Mouse (Mus musculus) forebrain, embryonic 15.5 days (tissue): ENCODE data around the gene Hs3st3b1. TPM values are rescaled to one million over a fixed set of nuclear protein-coding genes. Genes with fewer than 3 reads are reported as not detected.

Source experiments
- ATAC-seq: fragments of 200-750 bp; cut with Nextera tagmentation; replicated peaks from 2 replicates; pipeline ENCODE4 v1.8.0; 2017; ENCODE audit warnings: mild to moderate bottlenecking, moderate TSS enrichment, moderate library complexity
- H3K27ac ChIP-seq: fragments of 300-500 bp; sonication (generic); replicated peaks from 2 replicates; pipeline ENCODE4 v1.5.1; 2015; ENCODE audit warnings: mild to moderate bottlenecking, inconsistent platforms
- H3K27me3 ChIP-seq: fragments of 300-500 bp; sonication (generic); 2 replicates; pipeline ENCODE4 v1.6.1; 2015; ENCODE audit warnings: inconsistent platforms
- H3K36me3 ChIP-seq: fragments of 300-500 bp; sonication (generic); 2 replicates; pipeline ENCODE4 v1.6.1; 2015; ENCODE audit warnings: mild to moderate bottlenecking, inconsistent platforms
- H3K4me1 ChIP-seq: fragments of 300-500 bp; sonication (generic); 2 replicates; pipeline ENCODE4 v1.6.1; 2015; ENCODE audit warnings: inconsistent platforms
- H3K4me2 ChIP-seq: fragments of 300-500 bp; sonication (generic); replicated peaks from 2 replicates; pipeline ENCODE4 v1.6.1; 2015; ENCODE audit warnings: mild to moderate bottlenecking, inconsistent platforms
- H3K4me3 ChIP-seq: fragments of 300-500 bp; sonication (generic); 2 replicates; pipeline ENCODE4 v1.5.1; 2015; ENCODE audit warnings: mild to moderate bottlenecking, inconsistent platforms
- H3K9ac ChIP-seq: fragments of 300-500 bp; sonication (generic); replicated peaks from 2 replicates; pipeline ENCODE4 v1.6.1; 2015; ENCODE audit warnings: mild to moderate bottlenecking, inconsistent platforms
- H3K9me3 ChIP-seq: fragments of 300-500 bp; sonication (generic); 2 replicates; pipeline ENCODE4 v1.6.1; 2016; ENCODE audit warnings: inconsistent platforms
- WGBS: fragments of 180-500 bp; shearing (Covaris S2); methylation state at CpG from one replicate; pipeline ENCODE4 v1.1.7; 2015; ENCODE audit warnings: mixed read lengths; 5-methylcytosine and 5-hydroxymethylcytosine counted together
- polyA plus RNA-seq: library from polyadenylated mRNA; unstranded; fragments of >200 nt; fragmentation: Nextera tagmentation; extraction: Ambion mirVana; gene quantifications from 2 replicates; pipeline ENCODE4 v1.2.1, GENCODE M21; 2015

Gene Hs3st3b1
- polyA plus RNA-seq, 1 experiment from 2014 or later = 4.3 TPM

DNA sequence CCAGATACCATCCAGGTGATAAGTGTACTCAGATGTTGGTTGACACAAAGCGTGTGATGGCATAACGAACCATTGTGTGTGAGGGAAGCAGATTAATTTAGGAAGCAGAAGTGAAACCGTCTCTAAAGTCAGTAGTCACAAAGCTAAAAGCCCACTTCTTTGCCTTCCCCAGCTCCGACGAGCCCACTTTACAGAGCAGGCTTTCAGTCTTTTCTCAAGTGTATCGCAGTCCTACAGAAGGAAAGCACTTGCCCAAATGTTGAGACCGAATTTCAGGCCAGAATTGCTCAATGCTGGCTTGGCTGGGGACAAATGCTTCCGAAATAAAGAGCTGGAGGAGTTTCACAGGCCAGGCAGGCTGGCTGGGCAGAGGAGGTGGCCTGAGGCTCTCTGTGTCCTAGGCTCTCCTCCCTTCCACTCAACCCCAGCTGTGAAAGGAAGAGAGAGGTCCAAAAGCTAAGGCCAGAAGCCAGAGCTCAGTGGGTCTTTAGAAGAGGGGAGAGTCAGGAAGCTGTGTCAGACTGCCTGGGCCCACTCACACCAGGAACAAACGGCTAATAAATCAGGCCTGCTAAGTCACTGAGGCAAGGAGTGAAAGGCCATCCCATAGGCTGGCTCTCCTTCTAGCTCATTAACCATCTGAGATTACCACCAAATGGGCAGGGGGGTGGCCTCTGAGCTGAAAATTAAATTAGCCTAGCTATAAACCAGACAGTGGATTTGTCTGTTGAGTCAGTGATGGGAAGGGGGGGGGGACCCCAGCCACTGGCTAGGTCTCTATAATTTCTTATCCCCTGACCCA lies 15.3 kb downstream of the Hs3st3b1 start:
- Histone ChIP-seq H3K4me2 (no peak overlapping the region), H3K27ac (no peak overlapping the region), H3K36me3 (no peaks in the 10 kb centered on the region), H3K9ac (no peak overlapping the region), H3K4me3 (no peak overlapping the region), H3K27me3 (0 out of 2 replicates have a peak, but pooled peaks cover 2% of the 10 kb centered on the region), H3K9me3 (no peaks in the 10 kb centered on the region), H3K4me1 (no peaks in the 10 kb centered on the region)
- no peak for ATAC-seq
- WGBS = 70% methylated on average over 9 of the region's 9 CpGs

DNA sequence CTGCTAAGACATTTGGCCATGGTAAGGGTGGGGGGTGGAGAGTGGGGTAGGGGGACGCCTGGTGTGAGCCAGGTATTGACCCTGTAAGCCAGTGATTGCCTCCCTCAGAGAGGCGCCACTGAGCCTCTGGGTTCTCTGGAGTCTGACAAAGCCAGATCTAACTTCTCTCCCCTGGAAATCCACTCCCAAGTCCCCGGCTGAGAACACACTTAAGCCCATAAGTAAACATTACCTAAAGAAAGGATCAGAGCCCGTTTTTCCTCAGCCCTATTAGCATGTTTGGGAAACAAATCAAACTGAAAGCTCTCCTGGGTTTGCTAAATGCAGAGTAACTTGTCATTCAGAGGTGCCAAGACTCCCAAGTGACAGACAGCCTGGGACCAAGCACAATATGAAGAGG lies 17.3 kb downstream of the Hs3st3b1 start:
- Histone ChIP-seq H3K27ac (no peak overlapping the region), H3K4me2 (no peak overlapping the region), H3K27me3 (no peaks in the 10 kb centered on the region), H3K4me1 (no peaks in the 10 kb centered on the region), H3K36me3 (no peaks in the 10 kb centered on the region), H3K9me3 (no peaks in the 10 kb centered on the region), H3K4me3 (no peak overlapping the region), H3K9ac (no peak overlapping the region)
- no peak for ATAC-seq
- WGBS = 25% methylated on average over 4 of the region's 4 CpGs

DNA sequence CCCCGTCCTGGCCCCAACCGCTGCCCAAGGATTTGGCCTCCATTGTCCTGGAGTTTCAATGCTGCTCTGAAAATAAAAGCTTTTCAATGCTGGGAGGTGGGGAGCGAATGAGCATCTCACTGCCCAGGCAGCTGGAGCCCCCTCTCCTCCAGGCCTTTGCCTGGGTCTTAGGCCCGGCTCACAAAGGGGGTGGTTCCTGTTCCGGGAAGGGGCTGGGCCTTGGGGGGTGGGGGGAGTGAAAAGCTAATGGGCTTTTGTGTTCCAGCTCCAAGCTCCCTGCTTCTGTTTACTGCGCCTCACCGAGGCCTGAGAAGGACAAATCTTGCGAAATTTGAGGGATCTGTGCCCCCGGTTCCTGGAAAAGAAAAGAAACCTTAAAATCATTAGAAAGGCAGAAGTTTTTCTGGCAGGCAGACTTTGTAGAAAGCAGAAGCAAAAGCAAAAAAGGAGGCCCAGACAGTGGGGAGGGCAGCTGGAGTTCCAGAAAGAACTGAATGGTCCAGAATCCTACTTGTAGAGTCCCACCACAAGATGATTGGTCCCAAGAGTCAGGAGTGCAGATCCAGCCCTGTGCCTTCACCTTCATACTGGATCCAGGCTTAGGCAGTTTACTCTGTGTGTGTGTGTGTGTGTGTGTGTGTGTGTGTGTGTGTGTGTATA lies 23.5 kb downstream of the Hs3st3b1 start:
- Histone ChIP-seq H3K4me2 (no peak overlapping the region), H3K27me3 (no peaks in the 10 kb centered on the region), H3K9ac (no peak overlapping the region), H3K36me3 (no peaks in the 10 kb centered on the region), H3K27ac (no peak overlapping the region), H3K4me1 (0 out of 2 replicates have a peak, but pooled peaks cover 2% of the 10 kb centered on the region), H3K4me3 (no peak overlapping the region), H3K9me3 (no peaks in the 10 kb centered on the region)
- 3% methylated on average over 9 of the region's 9 CpGs for WGBS
- peak; percentile 68 for ATAC-seq

GRCm38 (mm10) chr11:63897856-63898508 lies 24.1 kb downstream of the Hs3st3b1 start:
- Histone ChIP-seq H3K4me1 (0 out of 2 replicates have a peak, but pooled peaks cover 2% of the 10 kb centered on the region), H3K27me3 (no peaks in the 10 kb centered on the region), H3K9me3 (no peaks in the 10 kb centered on the region), H3K36me3 (no peaks in the 10 kb centered on the region), H3K27ac (no peak overlapping the region), H3K4me3 (no peak overlapping the region), H3K4me2 (no peak overlapping the region), H3K9ac (no peak overlapping the region)
- 26% methylated on average over 13 of the region's 13 CpGs for WGBS
- ATAC-seq = no peak

- H3K27ac ChIP-seq = no peak overlapping the region
- no peak overlapping the region for H3K9ac ChIP-seq
- 0 out of 2 replicates have a peak, but pooled peaks cover 2% of the 10 kb centered on the region for H3K4me1 ChIP-seq
- WGBS = 83% methylated on average over 2 of the region's 2 CpGs
- H3K27me3 ChIP-seq = no peaks in the 10 kb centered on the region
- H3K9me3 ChIP-seq = no peaks in the 10 kb centered on the region
- no peak overlapping the region for H3K4me2 ChIP-seq
- ATAC-seq = no peak
- H3K36me3 ChIP-seq = no peaks in the 10 kb centered on the region
- no peak overlapping the region for H3K4me3 ChIP-seq
Measured at GRCm38 (mm10) chr11:63897011-63897410, 25.1 kb downstream of the Hs3st3b1 start.

DNA sequence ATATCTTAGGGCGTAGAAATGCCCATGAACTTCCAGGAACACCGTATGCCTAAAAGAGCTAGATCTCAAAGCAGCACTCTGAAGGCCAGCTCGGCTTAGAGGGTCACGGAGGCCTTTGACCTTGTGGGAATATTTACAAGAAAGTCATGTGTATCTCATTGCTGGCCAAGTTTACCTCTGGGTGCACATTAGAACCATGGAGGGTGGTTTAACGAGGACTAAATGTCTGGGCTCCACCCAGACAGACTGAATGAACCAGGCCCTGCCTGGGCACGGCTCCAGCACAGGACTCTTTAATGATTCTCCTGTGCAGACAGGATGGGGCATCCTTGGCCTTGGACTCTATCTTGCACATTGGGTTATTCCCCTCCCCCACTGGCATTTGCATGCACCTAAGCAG lies 27.9 kb downstream of the Hs3st3b1 start:
- Histone ChIP-seq H3K4me1 (0 out of 2 replicates have a peak, but pooled peaks cover 2% of the 10 kb centered on the region), H3K4me2 (no peak overlapping the region), H3K9me3 (no peaks in the 10 kb centered on the region), H3K9ac (no peak overlapping the region), H3K27me3 (no peaks in the 10 kb centered on the region), H3K4me3 (no peak overlapping the region), H3K36me3 (no peaks in the 10 kb centered on the region), H3K27ac (no peak overlapping the region)
- WGBS = 66% methylated on average over 6 of the region's 6 CpGs
- no peak for ATAC-seq

DNA sequence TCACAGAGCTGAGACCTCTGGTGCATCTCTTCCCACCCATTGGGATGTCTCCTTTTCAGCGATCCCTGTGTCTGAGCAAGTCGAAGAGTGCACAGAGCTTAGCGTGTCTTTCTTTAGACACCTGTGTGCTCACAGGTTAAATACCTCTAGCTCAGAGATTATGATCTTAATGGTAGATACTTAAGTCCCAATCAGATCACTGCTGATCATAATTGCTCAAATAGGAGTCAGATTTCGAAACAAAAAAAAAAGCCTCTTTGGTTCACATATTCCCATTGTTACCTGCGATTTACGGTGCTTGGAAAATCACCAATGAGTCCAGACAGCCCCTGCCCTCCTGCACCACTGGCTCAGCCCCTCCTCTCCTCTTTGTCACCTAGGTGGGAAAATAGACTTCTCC lies 28.5 kb downstream of the Hs3st3b1 start:
- 42% methylated on average over 6 of the region's 6 CpGs for WGBS
- Histone ChIP-seq H3K4me3 (no peak overlapping the region), H3K9ac (no peak overlapping the region), H3K27me3 (peaks cover 2% of the 10 kb centered on the region; the same call in 1 of the 2 replicates), H3K36me3 (no peaks in the 10 kb centered on the region), H3K9me3 (no peaks in the 10 kb centered on the region), H3K27ac (no peak overlapping the region), H3K4me2 (no peak overlapping the region), H3K4me1 (no peaks in the 10 kb centered on the region)
- no peak for ATAC-seq

DNA sequence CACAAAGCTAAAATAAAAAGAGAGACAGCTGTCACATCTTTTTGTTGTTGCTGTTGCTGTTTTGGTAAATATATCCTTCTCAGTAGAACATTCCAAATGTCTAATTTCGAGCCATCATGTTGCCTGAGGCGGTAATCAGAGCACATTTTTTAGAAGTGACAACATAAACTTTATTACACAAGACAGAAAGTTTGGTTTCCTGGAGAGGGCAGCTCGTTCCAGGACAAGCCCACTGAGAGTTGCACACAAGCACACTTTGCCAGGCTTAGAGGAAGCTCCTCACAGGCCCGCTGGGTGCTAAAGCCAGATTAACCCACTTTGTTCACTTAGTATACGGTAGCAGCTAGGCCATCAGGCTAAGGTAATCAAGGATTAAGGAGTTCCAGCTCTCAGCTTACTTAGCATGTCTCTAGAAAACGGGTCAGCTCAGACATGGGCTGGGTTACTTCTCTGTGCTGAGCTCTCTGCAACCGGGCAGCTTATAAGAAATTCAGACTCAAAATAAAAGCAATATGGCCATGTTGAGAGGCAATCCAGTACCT lies 30.5 kb downstream of the Hs3st3b1 start:
- Histone ChIP-seq H3K9me3 (no peaks in the 10 kb centered on the region), H3K36me3 (no peaks in the 10 kb centered on the region), H3K4me2 (no peak overlapping the region), H3K27me3 (peaks cover 9% of the 10 kb centered on the region; the same call in 1 of the 2 replicates), H3K27ac (no peak overlapping the region), H3K4me3 (no peak overlapping the region), H3K4me1 (no peaks in the 10 kb centered on the region), H3K9ac (no peak overlapping the region)
- no peak for ATAC-seq
- 47% methylated on average over 7 of the region's 7 CpGs for WGBS

GRCm38 (mm10) chr11:63883385-63883784 lies 38.7 kb downstream of the Hs3st3b1 start:
- Histone ChIP-seq H3K9ac (no peak overlapping the region), H3K36me3 (no peaks in the 10 kb centered on the region), H3K4me1 (no peaks in the 10 kb centered on the region), H3K9me3 (no peaks in the 10 kb centered on the region), H3K27me3 (peaks cover 5% of the 10 kb centered on the region; the same call in 1 of the 2 replicates), H3K4me2 (no peak overlapping the region), H3K4me3 (no peak overlapping the region), H3K27ac (no peak overlapping the region)
- WGBS = 83% methylated on average over 3 of the region's 3 CpGs
- ATAC-seq = no peak

- 35% methylated on average over 2 of the region's 2 CpGs for WGBS
- H3K9me3 ChIP-seq = no peaks in the 10 kb centered on the region
- no peak overlapping the region for H3K9ac ChIP-seq
- no peaks in the 10 kb centered on the region for H3K36me3 ChIP-seq
- H3K27ac ChIP-seq = no peak overlapping the region
- H3K27me3 ChIP-seq = no peaks in the 10 kb centered on the region
- ATAC-seq = no peak
- H3K4me1 ChIP-seq = no peaks in the 10 kb centered on the region
- no peak overlapping the region for H3K4me2 ChIP-seq
- no peak overlapping the region for H3K4me3 ChIP-seq
Measured at GRCm38 (mm10) chr11:63880296-63880695, 41.8 kb downstream of the Hs3st3b1 start.

DNA sequence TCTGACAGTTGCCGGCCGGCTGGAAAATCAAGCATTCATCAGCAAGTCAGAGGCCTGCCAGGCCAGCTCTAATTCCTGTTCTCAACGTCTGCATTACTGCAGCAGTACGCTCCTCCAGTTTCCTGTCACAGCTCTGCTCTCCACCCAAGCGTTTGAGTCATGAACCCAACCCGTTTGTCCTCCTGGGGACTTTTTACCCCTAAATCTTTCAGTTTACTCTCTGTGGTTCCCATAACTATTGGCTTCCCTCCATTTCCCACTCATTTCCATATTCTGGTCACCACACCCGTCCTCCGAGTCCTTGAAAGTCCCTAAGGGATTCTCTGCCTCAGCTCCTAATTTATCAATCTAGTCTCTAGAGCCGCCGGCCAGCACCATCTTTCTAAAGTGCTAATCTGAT lies 42.8 kb downstream of the Hs3st3b1 start:
- H3K27me3 ChIP-seq = no peaks in the 10 kb centered on the region
- H3K4me3 ChIP-seq = no peak overlapping the region
- 82% methylated on average over 10 of the region's 10 CpGs for WGBS
- H3K9ac ChIP-seq = no peak overlapping the region
- H3K9me3 ChIP-seq = no peaks in the 10 kb centered on the region
- H3K36me3 ChIP-seq = no peaks in the 10 kb centered on the region
- no peak for ATAC-seq
- no peak overlapping the region for H3K27ac ChIP-seq
- no peak overlapping the region for H3K4me2 ChIP-seq
- no peaks in the 10 kb centered on the region for H3K4me1 ChIP-seq

GRCm38 (mm10) chr11:63878616-63879015 lies 43.5 kb downstream of the Hs3st3b1 start:
- Histone ChIP-seq H3K9ac (no peak overlapping the region), H3K36me3 (no peaks in the 10 kb centered on the region), H3K27ac (no peak overlapping the region), H3K4me2 (no peak overlapping the region), H3K9me3 (no peaks in the 10 kb centered on the region), H3K4me3 (no peak overlapping the region), H3K27me3 (no peaks in the 10 kb centered on the region), H3K4me1 (no peaks in the 10 kb centered on the region)
- ATAC-seq = no peak
- 94% methylated on average over 4 of the region's 4 CpGs for WGBS
